Mouse (Mus musculus): ENCODE results near the gene Eva1b. TPM values are rescaled to one million over a fixed set of nuclear protein-coding genes. Genes with fewer than 3 reads are reported as not detected.

Eva1b gene
- polyA plus RNA-seq, 1 experiment from 2014 or later: 98.5 TPM

- H3K4me1 ChIP-seq: peaks cover 48% of the 10 kb centered on the region
Measured at GRCm38 (mm10) chr4:126130502-126130901, 17.0 kb upstream of the Eva1b start.

GRCm38 (mm10) chr4:126131290-126132121 is 16.0 kb upstream of the Eva1b start:
- no peaks in the 10 kb centered on the region for H3K9me3 ChIP-seq (replicated peaks)
- H3K4me2 ChIP-seq: no peak overlapping the region
- WGBS: 60% methylated on average over 10 of the region's 10 CpGs
- no peaks in the 10 kb centered on the region for H3K27me3 ChIP-seq
- peaks cover 48% of the 10 kb centered on the region for H3K4me1 ChIP-seq
- H3K27ac ChIP-seq: peak overlapping the region; percentile 92
- no peak overlapping the region for H3K4me3 ChIP-seq (replicated peaks)
- 0 out of 2 replicates have a peak overlapping the region, but pooled peaks have one; percentile 0 for H3K9ac ChIP-seq
- peaks cover 58% of the 10 kb centered on the region for H3K36me3 ChIP-seq
- ATAC-seq (replicated peaks; ENCODE audit: low FRiP score): peak; percentile 13; the same call in 1 of the 2 replicates

More at GRCm38 (mm10) chr4:126130502-126130901, 17.0 kb upstream of the Eva1b start:
- Histone ChIP-seq H3K4me3 (replicated peaks) (no peak overlapping the region), H3K4me2 (peak overlapping the region; percentile 20), H3K9me3 (replicated peaks) (no peaks in the 10 kb centered on the region), H3K9ac (no peak overlapping the region), H3K27ac (peak overlapping the region; percentile 92), H3K36me3 (peaks cover 58% of the 10 kb centered on the region), H3K27me3 (no peaks in the 10 kb centered on the region)
- ATAC-seq (replicated peaks; ENCODE audit: low FRiP score): peak; percentile 60
- WGBS: 22% methylated on average over 11 of the region's 11 CpGs

GRCm38 (mm10) chr4:126132636-126133264 is 14.8 kb upstream of the Eva1b start:
- H3K4me1 ChIP-seq: peaks cover 48% of the 10 kb centered on the region
- H3K4me2 ChIP-seq: no peak overlapping the region
- H3K36me3 ChIP-seq: peaks cover 59% of the 10 kb centered on the region
- no peak overlapping the region for H3K9ac ChIP-seq
- ATAC-seq (replicated peaks; ENCODE audit: low FRiP score): no peak
- H3K27ac ChIP-seq: peak overlapping the region; percentile 92
- no peaks in the 10 kb centered on the region for H3K9me3 ChIP-seq (replicated peaks)
- no peaks in the 10 kb centered on the region for H3K27me3 ChIP-seq
- no peak overlapping the region for H3K4me3 ChIP-seq (replicated peaks)
- 60% methylated on average over 6 of the region's 6 CpGs for WGBS

- Histone ChIP-seq H3K4me1 (peaks cover 47% of the 10 kb centered on the region), H3K9me3 (replicated peaks) (no peaks in the 10 kb centered on the region), H3K27me3 (no peaks in the 10 kb centered on the region), H3K4me2 (no peak overlapping the region), H3K4me3 (replicated peaks) (no peak overlapping the region), H3K27ac (no peak overlapping the region), H3K9ac (no peak overlapping the region), H3K36me3 (peaks cover 60% of the 10 kb centered on the region)
- ATAC-seq (replicated peaks; ENCODE audit: low FRiP score): no peak
- 94% methylated on average over 4 of the region's 4 CpGs for WGBS
Measured at GRCm38 (mm10) chr4:126134236-126134635, 13.3 kb upstream of the Eva1b start.

- Histone ChIP-seq H3K4me2 (no peak overlapping the region), H3K27me3 (no peaks in the 10 kb centered on the region), H3K9ac (no peak overlapping the region), H3K4me1 (peaks cover 43% of the 10 kb centered on the region), H3K4me3 (replicated peaks) (no peak overlapping the region), H3K9me3 (replicated peaks) (no peaks in the 10 kb centered on the region), H3K36me3 (peaks cover 60% of the 10 kb centered on the region), H3K27ac (no peak overlapping the region)
- no peak for ATAC-seq (replicated peaks; ENCODE audit: low FRiP score)
- 83% methylated on average over 4 of the region's 4 CpGs for WGBS
Measured at GRCm38 (mm10) chr4:126134639-126135038, 12.9 kb upstream of the Eva1b start.

- 84% methylated on average over 4 of the region's 4 CpGs for WGBS
- Histone ChIP-seq H3K4me3 (replicated peaks) (no peak overlapping the region), H3K4me2 (no peak overlapping the region), H3K9ac (no peak overlapping the region), H3K4me1 (peaks cover 28% of the 10 kb centered on the region), H3K9me3 (replicated peaks) (no peaks in the 10 kb centered on the region), H3K36me3 (peaks cover 68% of the 10 kb centered on the region), H3K27ac (no peak overlapping the region), H3K27me3 (no peaks in the 10 kb centered on the region)
- ATAC-seq (replicated peaks; ENCODE audit: low FRiP score): no peak
Measured at GRCm38 (mm10) chr4:126137773-126138172, 9.8 kb upstream of the Eva1b start.

GRCm38 (mm10) chr4:126141021-126141420 is 6.5 kb upstream of the Eva1b start:
- H3K9ac ChIP-seq: no peak overlapping the region
- WGBS: 64% methylated on average over 5 of the region's 5 CpGs
- H3K9me3 ChIP-seq (replicated peaks): no peaks in the 10 kb centered on the region
- peaks cover 27% of the 10 kb centered on the region for H3K4me1 ChIP-seq
- ATAC-seq (replicated peaks; ENCODE audit: low FRiP score): 0 out of 2 replicates have a peak, but pooled peaks have one; percentile 16
- H3K27ac ChIP-seq: peak overlapping the region; percentile 68
- H3K4me2 ChIP-seq: no peak overlapping the region
- no peaks in the 10 kb centered on the region for H3K27me3 ChIP-seq
- no peak overlapping the region for H3K4me3 ChIP-seq (replicated peaks)
- peaks cover 44% of the 10 kb centered on the region for H3K36me3 ChIP-seq

GRCm38 (mm10) chr4:126145396-126145795 is 2.1 kb upstream of the Eva1b start:
- H3K4me3 ChIP-seq (replicated peaks): no peak overlapping the region
- no peaks in the 10 kb centered on the region for H3K9me3 ChIP-seq (replicated peaks)
- H3K27me3 ChIP-seq: no peaks in the 10 kb centered on the region
- no peak overlapping the region for H3K4me2 ChIP-seq
- H3K4me1 ChIP-seq: peaks cover 64% of the 10 kb centered on the region
- H3K27ac ChIP-seq: peak overlapping the region; percentile 99; the same call in 1 of the 2 replicates
- no peak overlapping the region for H3K9ac ChIP-seq
- no peak for ATAC-seq (replicated peaks; ENCODE audit: low FRiP score)
- peaks cover 8% of the 10 kb centered on the region; the same call in 1 of the 2 replicates for H3K36me3 ChIP-seq
- WGBS: 30% methylated on average over 4 of the region's 4 CpGs

- H3K4me1 ChIP-seq: peaks cover 69% of the 10 kb centered on the region
- peak overlapping the region; percentile 65 for H3K4me3 ChIP-seq (replicated peaks)
- no peaks in the 10 kb centered on the region for H3K27me3 ChIP-seq
- no peaks in the 10 kb centered on the region for H3K9me3 ChIP-seq (replicated peaks)
- peaks cover 18% of the 10 kb centered on the region for H3K36me3 ChIP-seq
- H3K9ac ChIP-seq: 0 out of 2 replicates have a peak overlapping the region, but pooled peaks have one; percentile 75
- ATAC-seq (replicated peaks; ENCODE audit: low FRiP score): no peak
- peak overlapping the region; percentile 74 for H3K4me2 ChIP-seq
- H3K27ac ChIP-seq: peak overlapping the region; percentile 99
- WGBS: 16% methylated on average over 9 of the region's 9 CpGs
Measured at GRCm38 (mm10) chr4:126146974-126147532, 491 bp upstream of the Eva1b start.

- H3K27ac ChIP-seq: peak overlapping the region; percentile 99
- H3K36me3 ChIP-seq: peaks cover 30% of the 10 kb centered on the region
- under 1% methylated on average over 67 of the region's 67 CpGs for WGBS
- no peaks in the 10 kb centered on the region for H3K27me3 ChIP-seq
- H3K9me3 ChIP-seq (replicated peaks): no peaks in the 10 kb centered on the region
- peak overlapping the region; percentile 65 for H3K4me3 ChIP-seq (replicated peaks)
- H3K9ac ChIP-seq: peak overlapping the region; percentile 75
- H3K4me2 ChIP-seq: peak overlapping the region; percentile 74
- peak; percentile 68 for ATAC-seq (replicated peaks; ENCODE audit: low FRiP score)
- peaks cover 75% of the 10 kb centered on the region for H3K4me1 ChIP-seq
Measured at GRCm38 (mm10) chr4:126148161-126148961, 817 bp downstream of the Eva1b start.

GRCm38 (mm10) chr4:126149041-126149676 is 1.6 kb downstream of the Eva1b start:
- H3K27ac ChIP-seq: peak overlapping the region; percentile 99
- H3K9me3 ChIP-seq (replicated peaks): no peaks in the 10 kb centered on the region
- H3K4me2 ChIP-seq: peak overlapping the region; percentile 74
- no peaks in the 10 kb centered on the region for H3K27me3 ChIP-seq
- 0 out of 2 replicates have a peak, but pooled peaks have one; percentile 1 for ATAC-seq (replicated peaks; ENCODE audit: low FRiP score)
- H3K9ac ChIP-seq: peak overlapping the region; percentile 75
- 12% methylated on average over 42 of the region's 42 CpGs for WGBS
- H3K4me3 ChIP-seq (replicated peaks): peak overlapping the region; percentile 65
- peaks cover 75% of the 10 kb centered on the region for H3K4me1 ChIP-seq
- H3K36me3 ChIP-seq: peaks cover 31% of the 10 kb centered on the region
